Mouse (Mus musculus): ENCODE data around the gene Gm10309. TPM values are rescaled to one million over a fixed set of nuclear protein-coding genes. Genes with fewer than 3 reads are reported as not detected.

Gene Gm10309
- polyA plus RNA-seq (2015; fragmentation: Nextera tagmentation; extraction: Ambion mirVana) = 0.25 and 0.37 TPM in 2 replicates

DNA sequence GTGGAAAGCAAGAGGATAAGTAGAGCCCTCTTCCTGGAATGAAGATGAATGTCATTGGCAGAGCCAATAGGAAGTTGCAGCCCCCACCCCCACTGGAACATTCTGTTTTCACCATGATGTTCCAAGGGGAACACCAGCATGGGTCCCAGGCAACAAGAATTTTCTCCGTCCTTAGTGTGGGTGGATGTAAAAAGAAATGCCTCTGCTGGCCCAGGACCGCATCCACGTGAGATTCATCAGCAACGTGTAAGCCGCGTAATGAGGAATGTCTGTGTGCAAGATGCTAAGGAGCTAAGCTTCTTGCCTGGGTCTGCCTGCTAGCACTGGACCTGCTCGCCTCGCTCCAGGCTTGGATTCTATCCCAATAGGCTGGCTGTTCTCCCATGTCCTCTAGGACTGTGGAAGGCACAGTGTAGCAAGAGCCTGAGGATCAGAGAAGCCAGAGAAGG is at the start of gene Gm10309:
Gm10309 (minus strand) TSS at position 50 of the 449 bp plus-strand sequence.
- ATAC-seq = no peak
- Histone ChIP-seq H3K36me3 (ENCODE audit: poor library complexity, severe bottlenecking) (no peaks in the 10 kb centered on the region), H3K27ac (no peak within 1 kb of the TSS), H3K4me3 (no peak within 1 kb of the TSS), H3K27me3 (no peaks in the 10 kb centered on the region), H3K4me1 (no peaks in the 10 kb centered on the region), H3K9me3 (replicated peaks) (no peaks in the 10 kb centered on the region), H3K9ac (no peak within 1 kb of the TSS), H3K4me2 (no peak within 1 kb of the TSS)
- WGBS = 92% methylated on average over 8 of the region's 8 CpGs

DNA sequence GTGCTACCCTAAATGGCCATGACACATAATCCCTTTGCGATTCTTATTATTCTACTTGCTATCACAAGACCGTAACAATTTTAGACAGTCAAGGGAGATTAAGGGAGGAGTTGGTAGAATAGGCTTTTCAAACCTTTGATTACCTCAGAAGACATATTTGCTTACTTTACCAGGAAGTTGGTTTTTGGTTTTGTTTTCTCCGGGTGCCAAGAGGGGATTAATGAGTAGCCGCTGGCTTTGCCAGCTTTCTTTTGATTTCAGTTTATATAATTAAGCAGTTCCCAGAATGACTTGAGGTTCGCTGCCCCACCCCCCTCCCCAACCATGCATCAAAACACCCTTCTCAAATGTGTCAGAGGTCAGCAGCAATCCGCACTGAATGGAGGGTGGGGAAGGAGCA is 47.0 kb upstream of the Gm10309 start:
- no peak overlapping the region for H3K4me2 ChIP-seq
- H3K9me3 ChIP-seq (replicated peaks) = no peaks in the 10 kb centered on the region
- no peak overlapping the region for H3K9ac ChIP-seq
- no peak overlapping the region for H3K4me3 ChIP-seq
- WGBS = 46% methylated on average over 6 of the region's 6 CpGs
- H3K27ac ChIP-seq = no peak overlapping the region
- H3K27me3 ChIP-seq = no peaks in the 10 kb centered on the region
- ATAC-seq = no peak
- no peaks in the 10 kb centered on the region for H3K36me3 ChIP-seq (ENCODE audit: poor library complexity, severe bottlenecking)
- H3K4me1 ChIP-seq = no peaks in the 10 kb centered on the region

DNA sequence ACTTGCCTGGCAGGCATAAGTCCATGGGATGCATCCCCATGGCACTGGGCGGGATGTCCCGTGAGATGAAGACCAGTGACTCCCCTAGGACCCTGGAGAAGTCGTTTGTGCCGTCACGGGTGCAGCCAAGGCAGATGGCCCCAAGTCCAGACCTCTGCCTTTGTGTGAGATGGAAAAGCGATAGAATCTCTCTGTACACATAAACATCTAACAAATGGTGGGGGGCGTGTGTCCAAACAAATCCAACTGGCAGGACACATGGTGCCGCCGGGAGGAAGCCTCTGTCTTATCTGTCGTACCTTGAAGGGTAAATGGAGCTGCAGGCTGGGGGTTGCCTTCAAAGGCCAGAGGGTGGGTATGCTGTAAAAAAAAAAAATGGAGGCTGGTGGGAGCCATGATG is 46.5 kb upstream of the Gm10309 start:
- Histone ChIP-seq H3K4me1 (0 out of 2 replicates have a peak, but pooled peaks cover 3% of the 10 kb centered on the region), H3K27ac (no peak overlapping the region), H3K4me3 (no peak overlapping the region), H3K9ac (no peak overlapping the region), H3K9me3 (replicated peaks) (no peaks in the 10 kb centered on the region), H3K36me3 (ENCODE audit: poor library complexity, severe bottlenecking) (no peaks in the 10 kb centered on the region), H3K27me3 (no peaks in the 10 kb centered on the region), H3K4me2 (no peak overlapping the region)
- WGBS = 93% methylated on average over 10 of the region's 10 CpGs
- no peak for ATAC-seq

DNA sequence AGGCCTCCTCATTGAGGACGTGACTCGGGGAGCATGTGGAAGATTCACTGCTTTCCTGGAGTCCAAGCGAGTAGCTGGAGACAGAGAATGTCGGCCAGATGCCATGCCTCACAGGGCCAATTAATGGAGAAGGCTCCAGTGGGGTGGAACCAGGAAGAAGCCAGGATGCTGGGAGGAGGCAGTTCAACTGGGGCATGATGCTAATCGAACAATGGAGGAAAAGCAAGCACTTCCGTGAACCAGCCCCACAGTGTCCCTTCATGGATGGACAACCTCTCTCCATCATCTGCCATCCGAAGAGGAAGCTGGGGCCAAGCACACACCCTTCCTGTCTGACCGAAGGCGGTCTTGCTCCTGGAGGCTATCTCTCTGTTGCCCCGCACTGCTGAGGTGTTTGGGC is 44.1 kb upstream of the Gm10309 start:
- no peaks in the 10 kb centered on the region for H3K9me3 ChIP-seq (replicated peaks)
- peaks cover 5% of the 10 kb centered on the region; the same call in 1 of the 2 replicates for H3K4me1 ChIP-seq
- H3K27ac ChIP-seq = no peak overlapping the region
- no peak for ATAC-seq
- no peaks in the 10 kb centered on the region for H3K36me3 ChIP-seq (ENCODE audit: poor library complexity, severe bottlenecking)
- no peak overlapping the region for H3K4me2 ChIP-seq
- no peak overlapping the region for H3K9ac ChIP-seq
- 93% methylated on average over 10 of the region's 10 CpGs for WGBS
- H3K27me3 ChIP-seq = no peaks in the 10 kb centered on the region
- H3K4me3 ChIP-seq = no peak overlapping the region

DNA sequence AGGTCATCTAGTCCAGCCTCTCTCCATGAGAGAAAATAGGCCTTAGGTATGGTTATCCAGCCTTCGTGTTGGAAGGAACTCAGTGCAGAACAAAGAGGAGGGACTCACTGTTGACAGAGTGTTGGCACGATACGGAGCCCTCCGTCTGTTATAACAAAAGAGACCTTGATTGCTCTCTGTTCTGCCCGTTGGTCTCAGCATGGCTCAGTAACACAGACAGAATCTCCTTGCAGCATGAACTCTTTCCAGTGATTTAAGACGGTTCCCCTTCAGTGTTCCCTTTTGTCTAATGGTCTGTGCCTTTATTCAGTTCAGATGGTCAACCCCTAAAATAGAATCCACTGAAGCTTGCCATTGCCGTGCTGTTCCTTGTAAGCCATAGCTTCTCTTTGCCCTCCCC is 41.5 kb upstream of the Gm10309 start:
- no peak overlapping the region for H3K4me2 ChIP-seq
- no peaks in the 10 kb centered on the region for H3K36me3 ChIP-seq (ENCODE audit: poor library complexity, severe bottlenecking)
- H3K4me1 ChIP-seq = peaks cover 5% of the 10 kb centered on the region; the same call in 1 of the 2 replicates
- WGBS = 38% methylated on average over 7 of the region's 7 CpGs
- no peaks in the 10 kb centered on the region for H3K27me3 ChIP-seq
- H3K9me3 ChIP-seq (replicated peaks) = no peaks in the 10 kb centered on the region
- ATAC-seq = no peak
- H3K9ac ChIP-seq = no peak overlapping the region
- H3K4me3 ChIP-seq = no peak overlapping the region
- no peak overlapping the region for H3K27ac ChIP-seq

DNA sequence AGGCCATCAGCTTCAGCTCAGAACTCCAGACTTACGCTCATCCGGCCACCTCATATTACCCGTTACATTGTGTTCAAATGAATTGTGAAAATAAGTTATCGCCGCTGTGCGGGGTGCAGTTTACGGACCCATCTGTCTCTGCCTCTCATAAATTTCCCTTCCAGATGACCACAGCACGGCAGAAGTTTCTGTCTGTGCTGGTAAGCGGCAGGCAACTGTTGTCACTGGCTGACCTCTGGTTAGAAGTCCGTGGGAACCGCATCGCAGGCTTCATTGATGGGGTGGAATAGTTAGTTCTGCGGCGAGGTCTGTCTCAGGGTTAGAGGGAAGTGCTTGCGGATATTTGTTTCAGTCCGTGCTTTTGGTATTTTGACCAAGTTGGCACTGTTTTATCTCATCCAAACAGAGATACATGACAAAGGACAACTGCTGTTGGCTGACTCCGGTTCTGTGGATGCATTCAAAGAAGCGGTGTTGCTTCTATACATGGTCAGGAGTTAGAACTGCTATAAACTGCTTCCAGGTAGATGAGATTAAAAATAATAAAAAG is 34.9 kb upstream of the Gm10309 start:
- ATAC-seq = no peak
- Histone ChIP-seq H3K4me1 (peaks cover 5% of the 10 kb centered on the region), H3K27ac (no peak overlapping the region), H3K9me3 (replicated peaks) (no peaks in the 10 kb centered on the region), H3K9ac (no peak overlapping the region), H3K36me3 (ENCODE audit: poor library complexity, severe bottlenecking) (no peaks in the 10 kb centered on the region), H3K4me3 (no peak overlapping the region), H3K4me2 (no peak overlapping the region), H3K27me3 (no peaks in the 10 kb centered on the region)
- 91% methylated on average over 18 of the region's 18 CpGs for WGBS

DNA sequence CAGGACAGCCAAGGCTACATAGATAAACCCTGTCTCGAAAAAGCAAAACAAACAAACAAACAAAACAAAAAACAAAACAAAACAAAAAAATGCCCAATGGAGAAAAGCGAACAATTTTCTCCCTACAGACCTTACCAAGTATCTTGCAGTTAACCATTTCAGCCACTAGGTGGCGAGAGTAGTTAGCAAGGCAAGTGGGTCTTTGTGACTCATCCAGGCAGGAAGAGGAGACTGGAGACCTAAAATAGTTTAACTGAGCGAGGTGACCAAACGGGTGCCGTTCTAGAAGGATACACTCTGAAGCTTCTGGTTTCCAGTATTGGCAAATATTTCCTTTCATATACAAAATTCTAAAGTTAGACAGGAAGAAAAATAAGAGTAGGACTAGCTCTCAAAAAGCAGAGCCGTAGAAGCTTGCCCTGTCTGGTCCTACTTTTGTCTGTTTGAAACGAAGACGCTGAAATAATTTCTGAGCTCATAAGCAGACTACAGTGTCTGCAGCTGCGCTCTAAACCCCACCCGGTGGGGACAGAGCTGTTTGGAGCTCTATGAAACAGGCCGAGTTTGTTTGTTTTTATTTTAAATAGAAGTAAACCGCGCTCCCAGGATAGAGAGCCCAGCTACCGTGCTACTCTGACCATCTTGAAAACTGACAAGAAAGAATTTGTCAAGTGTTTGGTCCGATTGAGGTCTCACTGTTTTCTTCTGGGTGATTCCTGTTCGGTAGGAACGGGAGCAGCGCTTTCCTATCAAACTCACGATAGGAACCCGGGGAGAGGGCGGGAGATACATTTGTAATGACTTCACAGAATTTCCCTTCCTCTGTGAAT is 31.0 kb upstream of the Gm10309 start:
- Histone ChIP-seq H3K27me3 (no peaks in the 10 kb centered on the region), H3K4me1 (peaks cover 5% of the 10 kb centered on the region), H3K4me3 (no peak overlapping the region), H3K27ac (no peak overlapping the region), H3K9ac (no peak overlapping the region), H3K9me3 (replicated peaks) (no peaks in the 10 kb centered on the region), H3K4me2 (peak overlapping the region; percentile 31), H3K36me3 (ENCODE audit: poor library complexity, severe bottlenecking) (no peaks in the 10 kb centered on the region)
- 46% methylated on average over 22 of the region's 22 CpGs for WGBS
- peak; percentile 75 for ATAC-seq

DNA sequence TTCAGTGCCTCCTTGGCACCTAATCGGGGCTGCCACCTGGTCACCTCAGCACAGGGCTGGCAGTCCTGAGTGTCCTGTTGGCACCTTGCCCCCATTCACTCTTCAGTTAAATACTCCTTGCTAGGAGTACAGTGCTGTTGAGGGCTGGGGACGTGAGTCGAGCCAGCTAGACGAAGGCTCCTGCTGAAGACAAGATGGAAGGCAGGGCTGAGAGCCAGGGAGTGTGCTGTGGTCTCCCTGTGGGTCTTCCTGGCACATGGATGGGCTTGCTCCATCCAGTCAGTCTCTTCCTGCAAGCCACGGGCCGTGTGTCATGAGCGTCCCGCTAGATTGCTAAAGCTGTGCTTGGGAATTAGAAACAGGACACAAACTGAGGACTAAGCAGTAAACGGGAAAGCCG is 30.1 kb upstream of the Gm10309 start:
- Histone ChIP-seq H3K4me3 (no peak overlapping the region), H3K9me3 (replicated peaks) (no peaks in the 10 kb centered on the region), H3K27ac (no peak overlapping the region), H3K36me3 (ENCODE audit: poor library complexity, severe bottlenecking) (no peaks in the 10 kb centered on the region), H3K4me2 (no peak overlapping the region), H3K27me3 (no peaks in the 10 kb centered on the region), H3K4me1 (peaks cover 5% of the 10 kb centered on the region), H3K9ac (no peak overlapping the region)
- no peak; the same call in 1 of the 2 replicates for ATAC-seq
- WGBS = 84% methylated on average over 10 of the region's 10 CpGs

DNA sequence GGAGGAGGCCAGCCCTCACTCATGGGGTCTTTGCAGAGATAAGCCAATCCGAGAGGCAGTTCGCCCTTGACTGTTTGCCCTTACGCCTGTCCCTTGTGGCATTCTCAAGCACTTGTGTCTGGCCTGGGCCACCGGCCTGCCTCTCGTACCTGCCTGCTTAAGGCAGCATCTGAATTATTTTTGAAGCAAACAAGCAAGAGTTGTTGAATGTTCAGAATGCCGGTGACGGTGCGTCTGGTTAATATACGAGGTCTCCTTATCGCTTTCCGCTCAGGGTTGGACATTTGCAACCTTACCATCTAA is 28.5 kb upstream of the Gm10309 start:
- no peak for ATAC-seq
- Histone ChIP-seq H3K4me3 (no peak overlapping the region), H3K36me3 (ENCODE audit: poor library complexity, severe bottlenecking) (no peaks in the 10 kb centered on the region), H3K4me2 (no peak overlapping the region), H3K9me3 (replicated peaks) (no peaks in the 10 kb centered on the region), H3K27ac (no peak overlapping the region), H3K27me3 (no peaks in the 10 kb centered on the region), H3K9ac (no peak overlapping the region), H3K4me1 (peaks cover 5% of the 10 kb centered on the region)
- WGBS = 84% methylated on average over 11 of the region's 11 CpGs

DNA sequence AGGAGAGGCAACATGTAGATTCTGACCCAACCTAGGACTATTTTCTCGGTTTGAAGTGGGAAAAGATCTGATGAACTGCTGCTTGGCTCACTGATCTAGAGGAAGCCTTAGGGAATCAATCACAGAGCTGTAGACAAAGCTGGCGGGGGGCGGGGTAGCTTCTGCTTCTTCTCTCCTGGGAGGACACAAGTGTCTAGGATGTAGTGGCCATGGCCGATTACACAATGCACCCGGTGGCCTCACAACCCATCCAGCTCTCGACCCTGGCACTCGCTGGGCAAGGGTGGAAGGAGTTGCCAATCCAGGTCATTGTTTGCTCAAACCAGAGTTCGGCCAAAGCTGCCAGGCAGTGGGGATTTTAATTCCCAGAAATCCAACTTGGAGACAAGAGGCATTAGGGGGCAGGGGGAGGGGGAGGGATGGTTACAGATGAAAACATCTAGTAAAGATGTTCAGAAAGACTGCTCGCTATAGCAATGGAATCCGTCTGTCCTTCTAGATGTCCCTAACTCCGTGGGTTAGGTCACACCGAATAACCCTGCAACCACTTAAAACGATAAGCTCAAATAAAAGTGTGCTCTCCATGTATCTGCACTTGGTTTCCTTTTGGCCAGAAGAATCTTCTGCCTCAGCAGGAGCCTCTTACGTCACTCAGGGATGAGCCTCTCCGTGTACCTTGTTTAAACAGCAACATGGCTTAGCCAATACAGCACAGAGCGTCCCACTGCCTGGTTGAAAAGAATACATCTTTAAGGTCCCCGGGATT is 27.9 kb upstream of the Gm10309 start:
- no peaks in the 10 kb centered on the region for H3K9me3 ChIP-seq (replicated peaks)
- WGBS = 76% methylated on average over 17 of the region's 17 CpGs
- H3K4me1 ChIP-seq = peaks cover 5% of the 10 kb centered on the region
- no peaks in the 10 kb centered on the region for H3K27me3 ChIP-seq
- ATAC-seq = no peak
- H3K4me3 ChIP-seq = no peak overlapping the region
- H3K4me2 ChIP-seq = no peak overlapping the region
- no peak overlapping the region for H3K27ac ChIP-seq
- H3K36me3 ChIP-seq (ENCODE audit: poor library complexity, severe bottlenecking) = no peaks in the 10 kb centered on the region
- no peak overlapping the region for H3K9ac ChIP-seq

DNA sequence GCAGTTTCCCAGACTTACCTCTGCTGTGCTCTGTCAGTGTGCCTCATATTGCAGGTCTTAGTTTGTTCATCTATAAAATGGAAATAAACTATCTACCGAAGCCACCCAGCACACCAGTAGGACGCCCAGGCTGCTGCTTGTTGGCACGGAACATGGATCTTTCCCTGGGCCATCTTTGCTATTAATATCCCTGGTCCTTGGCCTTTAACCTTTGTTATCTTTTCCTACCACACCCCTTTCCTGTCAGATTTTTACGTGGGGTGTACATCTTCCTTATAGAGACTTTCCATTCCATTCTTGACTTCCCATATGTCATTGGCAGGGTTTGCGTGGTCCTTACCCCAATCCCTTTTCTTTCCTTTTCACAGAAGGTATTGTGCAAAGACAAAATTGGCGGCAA is 26.2 kb upstream of the Gm10309 start:
- WGBS = 94% methylated on average over 6 of the region's 6 CpGs
- Histone ChIP-seq H3K4me2 (no peak overlapping the region), H3K4me3 (no peak overlapping the region), H3K4me1 (peaks cover 3% of the 10 kb centered on the region), H3K9me3 (replicated peaks) (no peaks in the 10 kb centered on the region), H3K27ac (no peak overlapping the region), H3K27me3 (no peaks in the 10 kb centered on the region), H3K36me3 (ENCODE audit: poor library complexity, severe bottlenecking) (no peaks in the 10 kb centered on the region), H3K9ac (no peak overlapping the region)
- ATAC-seq = no peak

DNA sequence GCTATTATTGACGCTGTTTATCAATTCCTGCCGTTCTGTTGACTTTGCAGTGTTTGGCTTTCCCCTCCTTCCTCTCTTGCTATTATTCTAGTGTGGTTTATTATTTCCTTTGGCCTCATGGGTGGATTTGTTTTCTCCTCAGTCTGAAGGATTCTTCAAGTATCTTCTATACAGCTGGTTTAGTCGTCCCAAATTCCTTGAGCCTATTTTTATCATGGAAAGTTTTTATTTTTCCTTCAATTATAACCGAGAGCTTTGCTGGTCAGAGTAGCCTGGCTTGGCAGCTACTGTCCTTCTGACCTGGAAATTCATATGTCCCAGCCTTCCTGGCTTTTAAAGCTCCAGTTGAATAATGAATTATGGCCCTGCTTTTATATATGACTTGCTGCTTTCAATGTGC is 24.4 kb upstream of the Gm10309 start:
- 86% methylated on average over 4 of the region's 4 CpGs for WGBS
- Histone ChIP-seq H3K36me3 (ENCODE audit: poor library complexity, severe bottlenecking) (no peaks in the 10 kb centered on the region), H3K9me3 (replicated peaks) (no peaks in the 10 kb centered on the region), H3K4me2 (no peak overlapping the region), H3K4me3 (no peak overlapping the region), H3K4me1 (no peaks in the 10 kb centered on the region), H3K9ac (no peak overlapping the region), H3K27ac (no peak overlapping the region), H3K27me3 (no peaks in the 10 kb centered on the region)
- no peak for ATAC-seq

Measured in forebrain, embryonic 13.5 days (tissue).